In genomic region chr6:88517701-88518403, GRCm38 (mm10) we compare ENCODE assay signal across 8 mouse cellular contexts. TPM values are rescaled to one million over a fixed set of nuclear protein-coding genes. Genes with fewer than 3 reads are reported as not detected.
DNase-seq lines count a peak whose midpoint lies in the region; ATAC-seq and TF ChIP-seq lines count a peak whose summit lies in the region.

No protein-coding gene starts in this region.

- H3K4me2 ChIP-seq in heart, embryonic 13.5 days = peak overlapping the region; percentile 97
- H3K4me2 ChIP-seq in CH12.LX (ENCODE audit: insufficient read depth, low read depth, poor library complexity, severe bottlenecking) = peak overlapping the region; percentile 98
- peak overlapping the region; percentile 78 for H3K4me2 ChIP-seq in forebrain, embryonic 11.5 days (ENCODE audit: low read depth, low read length, severe bottlenecking)
- peak overlapping the region; percentile 93 for H3K4me2 ChIP-seq in limb, embryonic 13.5 days (replicated peaks)
- peak overlapping the region; percentile 59 for H3K4me2 ChIP-seq in stomach, embryonic 15.5 days

- intact Hi-C loops in heart, postnatal 36 days (cut with DNase I) = loop anchor here (5.0 kb wide), 1 partner anchor 51 kb away; the partner anchor contains the start of gene Ruvbl1

- peaks cover 54% of the 10 kb centered on the region for H3K4me1 ChIP-seq in heart, embryonic 13.5 days
- H3K4me1 ChIP-seq in CH12.LX (ENCODE audit: control insufficient read depth in 1 of 2, insufficient read depth in 2 of 2) = peaks cover 12 to 40% of the 10 kb centered on the region in 2 experiments
- peaks cover 12% of the 10 kb centered on the region; the same call in 1 of the 2 replicates for H3K4me1 ChIP-seq in forebrain, embryonic 11.5 days (replicated peaks; ENCODE audit: control insufficient read depth, insufficient read depth, low read length)
- H3K4me1 ChIP-seq in limb, embryonic 13.5 days = peaks cover 23% of the 10 kb centered on the region
- peaks cover 9% of the 10 kb centered on the region; the same call in 1 of the 2 replicates for H3K4me1 ChIP-seq in stomach, embryonic 15.5 days

- TF ChIP-seq CTCF in CH12.LX (conservative IDR thresholded peaks at IDR 0.05 in 1 of 2, IDR thresholded peaks at IDR 0.05 in 1 of 2; ENCODE audit: low read depth in 2 of 2, low read length in 2 of 2) = no peak

- no peak for TF ChIP-seq EP300 in CH12.LX (IDR thresholded peaks at IDR 0.05; ENCODE audit: low read length)

- dilution Hi-C loops in CH12.LX (cut with MboI; ENCODE audit: extremely low pct_ligation_motif_present, extremely low pct_unique_long_range_greater_than_20kb, low sequenced_read_pairs) = no loop called here

- H3K4me3 ChIP-seq in heart, embryonic 13.5 days = peak overlapping the region; percentile 96
- peak overlapping the region; percentile 87 to 99 (median 95) for H3K4me3 ChIP-seq in CH12.LX (replicated peaks in 1 of 3; ENCODE audit: low read depth in 2 of 3, low read length in 2 of 3, poor library complexity in 1 of 3)
- H3K4me3 ChIP-seq in forebrain, embryonic 11.5 days (ENCODE audit: low read depth, low read length) = peak overlapping the region; percentile 76
- H3K4me3 ChIP-seq in limb, embryonic 13.5 days = peak overlapping the region; percentile 95
- H3K4me3 ChIP-seq in stomach, embryonic 15.5 days (replicated peaks) = peak overlapping the region; percentile 64

- H3K27ac ChIP-seq in heart, embryonic 13.5 days (replicated peaks) = peak overlapping the region; percentile 91
- H3K27ac ChIP-seq in CH12.LX (ENCODE audit: insufficient read depth, low read depth) = no peak overlapping the region
- H3K27ac ChIP-seq in forebrain, embryonic 11.5 days (ENCODE audit: low read depth, low read length) = peak overlapping the region; percentile 51; the same call in 1 of the 2 replicates
- H3K27ac ChIP-seq in limb, embryonic 13.5 days = peak overlapping the region; percentile 90
- H3K27ac ChIP-seq in stomach, embryonic 15.5 days = peak overlapping the region; percentile 78

- peaks cover 34% of the 10 kb centered on the region for H3K36me3 ChIP-seq in heart, embryonic 13.5 days
- H3K36me3 ChIP-seq in CH12.LX (replicated peaks in 1 of 2; ENCODE audit: control insufficient read depth in 1 of 2, insufficient read depth in 1 of 2, low read length in 1 of 2) = peaks cover 29 to 43% of the 10 kb centered on the region in 2 experiments
- peaks cover 5% of the 10 kb centered on the region; the same call in 1 of the 2 replicates for H3K36me3 ChIP-seq in forebrain, embryonic 11.5 days (ENCODE audit: control insufficient read depth, insufficient read depth, low read length)
- peaks cover 39% of the 10 kb centered on the region for H3K36me3 ChIP-seq in limb, embryonic 13.5 days
- peaks cover 17% of the 10 kb centered on the region for H3K36me3 ChIP-seq in stomach, embryonic 15.5 days

- H3K79me2 ChIP-seq in CH12.LX (replicated peaks; ENCODE audit: control insufficient read depth, extremely low read depth, insufficient read depth, poor library complexity, severe bottlenecking) = peaks cover 53% of the 10 kb centered on the region

- TF ChIP-seq RAD21 in CH12.LX (IDR thresholded peaks at IDR 0.05; ENCODE audit: low read depth, low read length) = no peak

- in situ Hi-C loops in CH12.LX (cut with MboI; ENCODE audit: low pct_ligation_motif_present, low pct_unique_long_range_greater_than_20kb, low sequenced_read_pairs) = no loop called here

- ATAC-seq in heart, embryonic 13.5 days (ENCODE audit: extremely low read depth, insufficient number of reproducible peaks, low FRiP score, low TSS enrichment) = no peak
- ATAC-seq in forebrain, embryonic 11.5 days (replicated peaks; ENCODE audit: low FRiP score) = no peak
- no peak for ATAC-seq in limb, embryonic 13.5 days (ENCODE audit: low FRiP score, low read depth)
- ATAC-seq in stomach, embryonic 15.5 days (ENCODE audit: insufficient read depth, low FRiP score, low read depth) = no peak

- WGBS in heart, embryonic 13.5 days = 7% methylated on average over 18 of the region's 18 CpGs
- 15% methylated on average over 18 of the region's 18 CpGs for WGBS in forebrain, embryonic 11.5 days
- WGBS in limb, embryonic 13.5 days = 12% methylated on average over 18 of the region's 18 CpGs
- WGBS in stomach, embryonic 15.5 days = 5% methylated on average over 18 of the region's 18 CpGs

- no peaks in the 10 kb centered on the region for H3K9me3 ChIP-seq in heart, embryonic 13.5 days
- no peaks in the 10 kb centered on the region for H3K9me3 ChIP-seq in CH12.LX (replicated peaks; ENCODE audit: low read length)
- H3K9me3 ChIP-seq in forebrain, embryonic 11.5 days (ENCODE audit: control insufficient read depth, low read length) = no peaks in the 10 kb centered on the region
- H3K9me3 ChIP-seq in limb, embryonic 13.5 days = no peaks in the 10 kb centered on the region
- H3K9me3 ChIP-seq in stomach, embryonic 15.5 days = no peaks in the 10 kb centered on the region

- H3K27me3 ChIP-seq in heart, embryonic 13.5 days (replicated peaks) = no peaks in the 10 kb centered on the region
- H3K27me3 ChIP-seq in CH12.LX (replicated peaks) = no peaks in the 10 kb centered on the region
- H3K27me3 ChIP-seq in forebrain, embryonic 11.5 days (ENCODE audit: control insufficient read depth, insufficient read depth, low read length) = no peaks in the 10 kb centered on the region
- no peaks in the 10 kb centered on the region for H3K27me3 ChIP-seq in limb, embryonic 13.5 days
- H3K27me3 ChIP-seq in stomach, embryonic 15.5 days (replicated peaks) = no peaks in the 10 kb centered on the region

- no peak for DNase-seq in heart, postnatal 36 days
- DNase-seq in CH12.LX (ENCODE audit: extremely low read depth) = peak; percentile 26
- DNase-seq in forebrain, embryonic 11.5 days (ENCODE audit: low spot score) = peak; percentile 51
- no peak for DNase-seq in frontal cortex, postnatal 14 days (ENCODE audit: low spot score in 2 of 2)
- DNase-seq in urinary bladder, postnatal 10 days (ENCODE audit: low spot score) = no peak

- H3K9ac ChIP-seq in heart, embryonic 13.5 days = peak overlapping the region; percentile 99
- peak overlapping the region; percentile 92 for H3K9ac ChIP-seq in CH12.LX (ENCODE audit: insufficient read depth, low read depth)
- H3K9ac ChIP-seq in forebrain, embryonic 11.5 days (ENCODE audit: low read length) = peak overlapping the region; percentile 82
- peak overlapping the region; percentile 96 for H3K9ac ChIP-seq in limb, embryonic 13.5 days
- peak overlapping the region; percentile 65 for H3K9ac ChIP-seq in stomach, embryonic 15.5 days

- no peak for TF ChIP-seq POLR2A in CH12.LX (IDR thresholded peaks at IDR 0.05; ENCODE audit: low read depth, low read length)

TF ChIP-seq in CH12.LX, 34 proteins besides CTCF, POLR2A, EP300 and RAD21:
- TF ChIP-seq UBTF (IDR thresholded peaks at IDR 0.05; ENCODE audit: low read depth, low read length) = no peak
- no peak for TF ChIP-seq ZC3H11A (IDR thresholded peaks at IDR 0.05; ENCODE audit: low read depth, low read length)
- no peak for TF ChIP-seq POLR2AphosphoS2 (IDR thresholded peaks at IDR 0.05; ENCODE audit: low read depth, low read length)
- TF ChIP-seq GABPA (IDR thresholded peaks at IDR 0.05; ENCODE audit: insufficient replicate concordance, low read depth, low read length) = no peak
- TF ChIP-seq JUN (IDR thresholded peaks at IDR 0.05; ENCODE audit: insufficient read depth, low read depth, low read length) = no peak
- no peak for TF ChIP-seq JUND (conservative IDR thresholded peaks at IDR 0.05; ENCODE audit: low read depth, low read length)
- no peak for TF ChIP-seq MAZ (IDR thresholded peaks at IDR 0.05; ENCODE audit: low read depth, low read length)
- TF ChIP-seq USF1 (IDR thresholded peaks at IDR 0.05; ENCODE audit: low read depth, low read length) = no peak
- no peak for TF ChIP-seq SMC3 (IDR thresholded peaks at IDR 0.05; ENCODE audit: low read depth, low read length)
- no peak for TF ChIP-seq ZNF384 (IDR thresholded peaks at IDR 0.05; ENCODE audit: low read depth, low read length)
- TF ChIP-seq TCF12 (IDR thresholded peaks at IDR 0.05; ENCODE audit: low read depth, low read length) = no peak
- TF ChIP-seq IRF4 (IDR thresholded peaks at IDR 0.05; ENCODE audit: low read depth, low read length) = no peak
- TF ChIP-seq ZKSCAN1 (IDR thresholded peaks at IDR 0.05; ENCODE audit: borderline replicate concordance, low read depth, low read length) = no peak
- TF ChIP-seq NELFE (IDR thresholded peaks at IDR 0.05; ENCODE audit: low read depth, low read length) = no peak
- no peak for TF ChIP-seq E2F4 (IDR thresholded peaks at IDR 0.05; ENCODE audit: insufficient replicate concordance, low read depth, low read length)
- TF ChIP-seq USF2 (conservative IDR thresholded peaks at IDR 0.05; ENCODE audit: low read depth, low read length) = no peak
- no peak for TF ChIP-seq MXI1 (IDR thresholded peaks at IDR 0.05; ENCODE audit: low read depth, low read length)

RNA-seq across cellular contexts. Expression of gene Sec61a1, which starts 0.9 kb away (rescaled TPM):
- polyA plus RNA-seq in heart, embryonic 13.5 days (2015; fragmentation: Nextera tagmentation; extraction: Ambion mirVana) = 176 and 177 TPM in 2 replicates
- total RNA-seq in heart, postnatal 36 days (2021) = 10 to 100 TPM; 46.7 to 47.7 TPM
- 276 and 336 TPM in 2 replicates for total RNA-seq in CH12.LX (2012; rRNA removed)
- total RNA-seq in CH12.LX (2014; rRNA removed) = 232 and 237 TPM in 2 replicates
- 130 and 139 TPM in 2 replicates for polyA plus RNA-seq in CH12.LX (2012; ENCODE audit: insufficient read length, low read depth)
- polyA plus RNA-seq in forebrain, embryonic 11.5 days (2014; fragmentation: Nextera tagmentation; extraction: Ambion mirVana) = 199 and 202 TPM in 2 replicates
- 264 and 283 TPM in 2 replicates for polyA plus RNA-seq in limb, embryonic 13.5 days (2015; fragmentation: Nextera tagmentation; extraction: Ambion mirVana)
- 260 and 295 TPM in 2 replicates for polyA plus RNA-seq in stomach, embryonic 15.5 days (2015; fragmentation: Nextera tagmentation; extraction: Ambion mirVana)

RNA-seq across cellular contexts. Expression of gene Ruvbl1, which starts 52.6 kb away (rescaled TPM):
- polyA plus RNA-seq in heart, embryonic 13.5 days (2015; fragmentation: Nextera tagmentation; extraction: Ambion mirVana) = 79.5 and 86.1 TPM in 2 replicates
- 10 to 100 TPM; 15.8 to 18.1 TPM for total RNA-seq in heart, postnatal 36 days (2021)
- total RNA-seq in CH12.LX (2012; rRNA removed) (156 and 207 TPM in 2 replicates), CH12.LX (2014; rRNA removed) (169 and 172 TPM in 2 replicates)
- 159 and 184 TPM in 2 replicates for polyA plus RNA-seq in CH12.LX (2012; ENCODE audit: insufficient read length, low read depth)
- polyA plus RNA-seq in forebrain, embryonic 11.5 days (2014; fragmentation: Nextera tagmentation; extraction: Ambion mirVana) = 166 and 175 TPM in 2 replicates
- 151 TPM in 2 replicates for polyA plus RNA-seq in limb, embryonic 13.5 days (2015; fragmentation: Nextera tagmentation; extraction: Ambion mirVana)
- polyA plus RNA-seq in stomach, embryonic 15.5 days (2015; fragmentation: Nextera tagmentation; extraction: Ambion mirVana) = 117 and 124 TPM in 2 replicates

Comparison
In these comparisons a context has a peak if more than half of its experiments do, and no peak if none do; other contexts are left out.
1. DNase-seq: peak in CH12.LX (single experiment) and forebrain, embryonic 11.5 days (single experiment); none in heart, postnatal 36 days (0 of 2), frontal cortex, postnatal 14 days (0 of 2) and urinary bladder, postnatal 10 days (single experiment).
2. Peak in every context shown above with its lines, with median percentiles within 50 percentile points of each other: H3K4me2 ChIP-seq, H3K4me3 ChIP-seq and H3K9ac ChIP-seq.